Mouse (Mus musculus) brain, embryonic 14.5 days (tissue): ENCODE data around the gene Ism2.

Experiments
- CTCF ChIP-seq: fragments of 200-500 bp; IDR thresholded peaks from 2 replicates; pipeline ENCODE4 v1.5.1; 2012; ENCODE audit warnings: inconsistent platforms, mild to moderate bottlenecking, moderate library complexity, borderline replicate concordance; ENCODE audit not compliant: insufficient read depth, insufficient read length; ENCODE audit errors: extremely low read depth
- POLR2A ChIP-seq: fragments of 200-500 bp; IDR thresholded peaks from 2 replicates; pipeline ENCODE4 v1.6.1; 2012; ENCODE audit warnings: mild to moderate bottlenecking, inconsistent platforms, borderline replicate concordance; ENCODE audit not compliant: poor library complexity, insufficient read depth, insufficient read length, severe bottlenecking; ENCODE audit errors: extremely low read depth

DNA sequence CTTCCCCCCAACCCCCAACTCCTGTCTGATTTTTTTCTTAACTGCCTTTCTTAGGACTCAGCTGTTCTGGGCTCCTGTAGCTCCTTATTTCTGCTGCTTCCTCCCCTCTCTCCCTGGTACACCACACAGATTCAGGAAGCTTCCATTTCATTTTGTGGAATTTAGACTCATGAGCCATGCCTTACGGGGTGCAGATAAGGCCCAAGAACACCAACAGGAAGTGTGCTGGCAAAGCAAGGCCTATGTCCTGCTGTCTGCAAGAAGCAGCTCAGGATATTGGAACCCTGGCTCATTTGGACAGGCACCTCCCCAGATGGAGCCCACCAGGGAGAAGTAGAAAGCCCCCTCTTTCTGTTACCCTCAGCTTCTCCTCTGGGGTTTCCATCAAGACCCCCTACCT lies 17.7 kb downstream of the Ism2 start:
- TF ChIP-seq CTCF, result no peak
- no peak for TF ChIP-seq POLR2A
